8 mouse cellular contexts compared by ENCODE assay signal in genomic region chr14:31251626-31252025, GRCm38 (mm10). TPM values are rescaled to one million over a fixed set of nuclear protein-coding genes. Genes with fewer than 3 reads are reported as not detected.
DNase-seq lines count a peak whose midpoint lies in the region; ATAC-seq and TF ChIP-seq lines count a peak whose summit lies in the region.

No protein-coding gene starts in this region.

- H3K79me2 ChIP-seq in C2C12 (ENCODE audit: control insufficient read depth, insufficient read depth) = peaks cover 33% of the 10 kb centered on the region

- H3K27ac ChIP-seq in gastrocnemius, adult 2 months = peak overlapping the region; percentile 93
- no peak overlapping the region for H3K27ac ChIP-seq in forebrain, embryonic 11.5 days (ENCODE audit: low read depth, low read length)
- peak overlapping the region; percentile 85 for H3K27ac ChIP-seq in liver, embryonic 13.5 days

- no peaks in the 10 kb centered on the region for H3K9me3 ChIP-seq in forebrain, embryonic 11.5 days (ENCODE audit: control insufficient read depth, low read length)
- no peaks in the 10 kb centered on the region for H3K9me3 ChIP-seq in liver, embryonic 13.5 days (replicated peaks)

- H3ac ChIP-seq in C2C12 (ENCODE audit: control insufficient read depth, insufficient read length, low read depth) = peak overlapping the region; percentile 97

- intact Hi-C loops in gastrocnemius, adult 2 months (cut with DNase I) = loop anchor here (5.0 to 10.0 kb wide), 4 partner anchors 44 to 243 kb away; partner anchors contain the start of genes Capn7, Eaf1, Mettl6 and Smim4

- peaks cover 40% of the 10 kb centered on the region for H3K36me3 ChIP-seq in C2C12 (ENCODE audit: control insufficient read depth, insufficient read depth)
- H3K36me3 ChIP-seq in forebrain, embryonic 11.5 days (ENCODE audit: control insufficient read depth, insufficient read depth, low read length) = peaks cover 11% of the 10 kb centered on the region; the same call in 1 of the 2 replicates
- peaks cover 41% of the 10 kb centered on the region for H3K36me3 ChIP-seq in liver, embryonic 13.5 days

- H3K4me2 ChIP-seq in forebrain, embryonic 11.5 days (ENCODE audit: low read depth, low read length, severe bottlenecking) = peak overlapping the region; percentile 89
- peak overlapping the region; percentile 91 for H3K4me2 ChIP-seq in liver, embryonic 13.5 days

- H3K4me3 ChIP-seq in gastrocnemius, adult 2 months = peak overlapping the region; percentile 100
- H3K4me3 ChIP-seq in C2C12 (ENCODE audit: insufficient read depth, poor library complexity, severe bottlenecking) = peak overlapping the region; percentile 97
- H3K4me3 ChIP-seq in forebrain, embryonic 11.5 days (ENCODE audit: low read depth, low read length) = peak overlapping the region; percentile 80
- peak overlapping the region; percentile 100 for H3K4me3 ChIP-seq in liver, embryonic 13.5 days (replicated peaks)

- peaks cover 6% of the 10 kb centered on the region; the same call in 1 of the 2 replicates for H3K4me1 ChIP-seq in forebrain, embryonic 11.5 days (replicated peaks; ENCODE audit: control insufficient read depth, insufficient read depth, low read length)
- peaks cover 32% of the 10 kb centered on the region for H3K4me1 ChIP-seq in liver, embryonic 13.5 days (replicated peaks)

- no peak for ATAC-seq in forebrain, embryonic 11.5 days (replicated peaks; ENCODE audit: low FRiP score)
- ATAC-seq in liver, embryonic 13.5 days (ENCODE audit: low read depth) = peak; percentile 27

- H3K27me3 ChIP-seq in C2C12 (ENCODE audit: control insufficient read depth, insufficient read depth, insufficient read length) = no peaks in the 10 kb centered on the region
- H3K27me3 ChIP-seq in forebrain, embryonic 11.5 days (ENCODE audit: control insufficient read depth, insufficient read depth, low read length) = no peaks in the 10 kb centered on the region
- H3K27me3 ChIP-seq in liver, embryonic 13.5 days = no peaks in the 10 kb centered on the region

- H3K79me3 ChIP-seq in C2C12 (ENCODE audit: low read depth) = peaks cover 26% of the 10 kb centered on the region

- no peak for DNase-seq in gastrocnemius, adult 2 months
- DNase-seq in gastrocnemius, postnatal 25 days = no peak
- no peak for DNase-seq in forebrain, embryonic 11.5 days (ENCODE audit: low spot score)
- no peak for DNase-seq in liver, embryonic 13.5 days
- DNase-seq in frontal cortex, adult 2 months (ENCODE audit: extremely low spot score in 1 of 2, low spot score in 1 of 2) = no peak
- DNase-seq in cerebellum, postnatal 25 days = no peak
- DNase-seq in layer of hippocampus, adult 18-20 months (ENCODE audit: low spot score in 2 of 2) = no peak

- TF ChIP-seq CTCF in gastrocnemius, adult 2 months (IDR thresholded peaks at IDR 0.05) = no peak
- TF ChIP-seq CTCF in C2C12 (IDR thresholded peaks at IDR 0.05; ENCODE audit: control insufficient read depth, insufficient read depth, insufficient read length) = no peak

- peak overlapping the region; percentile 96 for H3K9ac ChIP-seq in forebrain, embryonic 11.5 days (ENCODE audit: low read length)
- peak overlapping the region; percentile 97 for H3K9ac ChIP-seq in liver, embryonic 13.5 days

- under 1% methylated on average over 18 of the region's 18 CpGs for WGBS in forebrain, embryonic 11.5 days
- WGBS in liver, embryonic 13.5 days (ENCODE audit: insufficient replicate concordance) = 2% methylated on average over 18 of the region's 18 CpGs

TF ChIP-seq in C2C12, 6 proteins besides CTCF, POLR2A, EP300 and RAD21:
- TF ChIP-seq CEBPB (IDR thresholded peaks at IDR 0.05; ENCODE audit: low read depth) = no peak

RNA-seq across cellular contexts. Expression of gene Bap1, which starts 0.4 kb away (rescaled TPM):
- 10 to 100 TPM; 46.7 to 48.0 TPM for total RNA-seq in gastrocnemius, adult 2 months (2021)
- 10 to 100 TPM; 41.2 to 43.0 TPM for total RNA-seq in gastrocnemius, postnatal 25 days (2021)
- 42.0 TPM for polyA plus RNA-seq in C2C12 (2012; fragmentation: generic; extraction: Trizol)
- polyA plus RNA-seq in forebrain, embryonic 11.5 days (2014; fragmentation: Nextera tagmentation; extraction: Ambion mirVana) = 121 and 137 TPM in 2 replicates
- polyA plus RNA-seq in liver, embryonic 13.5 days (2015; fragmentation: Nextera tagmentation; extraction: Ambion mirVana) = 39.5 and 44.2 TPM in 2 replicates
- 131 and 145 TPM in 2 replicates for polyA plus RNA-seq in frontal cortex, adult 2 months (2012; rRNA removed)
- 100 to 1,000 TPM; 137 to 140 TPM for total RNA-seq in layer of hippocampus, adult 18-20 months (2021)

RNA-seq across cellular contexts. Expression of gene Phf7, which starts 0.5 kb away (rescaled TPM):
- total RNA-seq in gastrocnemius, adult 2 months (2021) = 1 to 10 TPM; 7.3 to 8.9 TPM
- 1 to 10 TPM; 5.2 to 6.3 TPM for total RNA-seq in gastrocnemius, postnatal 25 days (2021)
- polyA plus RNA-seq in C2C12 (2012; fragmentation: generic; extraction: Trizol) = 4.5 TPM
- 14.3 and 14.4 TPM in 2 replicates for polyA plus RNA-seq in forebrain, embryonic 11.5 days (2014; fragmentation: Nextera tagmentation; extraction: Ambion mirVana)
- 8.4 and 8.6 TPM in 2 replicates for polyA plus RNA-seq in liver, embryonic 13.5 days (2015; fragmentation: Nextera tagmentation; extraction: Ambion mirVana)
- polyA plus RNA-seq in frontal cortex, adult 2 months (2012; rRNA removed) = 4.5 and 5.9 TPM in 2 replicates
- total RNA-seq in layer of hippocampus, adult 18-20 months (2021) = 1 to 10 TPM; 3.7 to 3.8 TPM

RNA-seq across cellular contexts. Expression of gene Sema3g, which starts 34.0 kb away (rescaled TPM):
- 1 to 10 TPM; 7.0 to 8.3 TPM for total RNA-seq in gastrocnemius, adult 2 months (2021)
- 1 to 10 TPM; 6.0 to 6.1 TPM for total RNA-seq in gastrocnemius, postnatal 25 days (2021)
- 0.14 TPM for polyA plus RNA-seq in C2C12 (2012; fragmentation: generic; extraction: Trizol)
- polyA plus RNA-seq in forebrain, embryonic 11.5 days (2014; fragmentation: Nextera tagmentation; extraction: Ambion mirVana) = 0.13 and 0.16 TPM in 2 replicates
- 0.02 and 0.05 TPM in 2 replicates for polyA plus RNA-seq in liver, embryonic 13.5 days (2015; fragmentation: Nextera tagmentation; extraction: Ambion mirVana)
- 3.5 and 3.9 TPM in 2 replicates for polyA plus RNA-seq in frontal cortex, adult 2 months (2012; rRNA removed)
- 1 to 10 TPM; 5.2 to 5.7 TPM for total RNA-seq in layer of hippocampus, adult 18-20 months (2021)

RNA-seq across cellular contexts. Expression of gene Nisch, which starts 34.9 kb away (rescaled TPM):
- 10 to 100 TPM; 60.8 to 70.3 TPM for total RNA-seq in gastrocnemius, adult 2 months (2021)
- 10 to 100 TPM; 63.7 to 67.7 TPM for total RNA-seq in gastrocnemius, postnatal 25 days (2021)
- 160 TPM for polyA plus RNA-seq in C2C12 (2012; fragmentation: generic; extraction: Trizol)
- polyA plus RNA-seq in forebrain, embryonic 11.5 days (2014; fragmentation: Nextera tagmentation; extraction: Ambion mirVana) = 399 and 407 TPM in 2 replicates
- 77.9 and 84.9 TPM in 2 replicates for polyA plus RNA-seq in liver, embryonic 13.5 days (2015; fragmentation: Nextera tagmentation; extraction: Ambion mirVana)
- 343 and 370 TPM in 2 replicates for polyA plus RNA-seq in frontal cortex, adult 2 months (2012; rRNA removed)
- total RNA-seq in layer of hippocampus, adult 18-20 months (2021) = 100 to 1,000 TPM; 434 to 437 TPM

RNA-seq across cellular contexts. Expression of gene Tnnc1, which starts 43.5 kb away (rescaled TPM):
- 1,000 to 10,000 TPM in 1 of 2 experiments, 100 to 1,000 TPM in 1; 386 to 1,185 TPM for total RNA-seq in gastrocnemius, adult 2 months (2021)
- total RNA-seq in gastrocnemius, postnatal 25 days (2021) = 100 to 1,000 TPM; 137 to 627 TPM
- polyA plus RNA-seq in C2C12 (2012; fragmentation: generic; extraction: Trizol) = 21.0 TPM
- 0.59 and 0.83 TPM in 2 replicates for polyA plus RNA-seq in forebrain, embryonic 11.5 days (2014; fragmentation: Nextera tagmentation; extraction: Ambion mirVana)
- polyA plus RNA-seq in liver, embryonic 13.5 days (2015; fragmentation: Nextera tagmentation; extraction: Ambion mirVana) = 21.1 and 25.3 TPM in 2 replicates
- 51.3 and 55.5 TPM in 2 replicates for polyA plus RNA-seq in frontal cortex, adult 2 months (2012; rRNA removed)
- total RNA-seq in layer of hippocampus, adult 18-20 months (2021) = 1 to 10 TPM; 2.0 to 3.5 TPM
